Mouse (Mus musculus) lung, adult 2 months (tissue): ENCODE results near the gene Wdr90.

Experiments used
- CTCF ChIP-seq: fragments of 200-500 bp; IDR thresholded peaks from 2 replicates; pipeline ENCODE4 v1.5.1; 2011; ENCODE audit warnings: mild to moderate bottlenecking, low read length, control low read depth; ENCODE audit not compliant: insufficient read depth
- POLR2A ChIP-seq: fragments of 200-500 bp; IDR thresholded peaks from 2 replicates; pipeline ENCODE4 v1.6.1; 2011; ENCODE audit warnings: low read depth, mild to moderate bottlenecking, control low read depth, low read length, borderline replicate concordance; ENCODE audit errors: extremely low read depth

DNA sequence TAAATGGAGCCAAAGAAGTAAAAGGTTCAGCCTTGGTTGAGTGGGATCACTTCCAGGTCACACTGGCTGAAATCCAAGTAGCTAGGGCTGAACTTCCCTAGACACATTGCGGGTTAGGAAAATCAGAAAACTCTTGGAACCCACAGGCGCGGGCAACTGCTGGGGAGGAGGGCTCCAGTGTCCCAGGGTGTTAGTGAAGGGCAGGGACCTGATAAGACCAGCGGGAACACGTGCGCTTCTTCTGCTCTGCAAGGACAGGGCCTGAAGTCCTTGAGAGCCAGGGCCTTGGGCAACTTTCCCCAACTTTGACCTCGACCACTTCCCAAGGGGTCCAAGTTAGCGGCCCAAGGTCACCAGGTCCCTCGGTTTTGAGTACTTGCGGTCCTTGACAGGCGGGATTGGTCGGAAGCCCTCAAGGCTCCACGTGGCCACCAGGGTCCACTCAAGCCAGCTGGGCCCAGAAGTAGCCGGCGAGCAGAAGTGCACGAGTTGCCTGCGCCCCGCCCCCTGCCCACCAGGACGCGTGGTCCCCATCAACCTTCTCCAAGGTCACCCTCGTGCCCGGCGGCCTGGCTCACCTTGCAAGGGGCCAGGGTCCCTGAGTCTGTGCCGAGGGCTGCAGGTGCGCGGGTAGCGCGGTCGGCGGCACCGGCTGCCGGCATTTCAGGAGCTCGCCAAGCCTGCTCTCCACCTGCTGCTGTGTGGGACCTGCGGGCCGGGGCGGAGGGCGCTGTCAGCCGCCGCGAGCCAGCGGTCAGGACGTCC is 6.7 kb upstream of the Wdr90 start:
- TF ChIP-seq CTCF: no peak
- TF ChIP-seq POLR2A: no peak
